Mouse (Mus musculus) 416B (cell line): ENCODE results near the gene Nfatc2ip.
A peak's percentile ranks its signal among the peaks of the same experiment; 100 is the strongest.

ENCODE experiments used
- DNase-seq: peaks from one replicate; pipeline ENCODE4 v3.0.0; 2011; ENCODE audit warnings: low read depth

Gene Nfatc2ip

GRCm38 (mm10) chr7:126355847-126356597, 40.5 kb downstream of the Nfatc2ip start:
- DNase-seq = no peak

GRCm38 (mm10) chr7:126354738-126355614, 41.6 kb downstream of the Nfatc2ip start:
- DNase-seq = no peak

- no peak for DNase-seq
Observed at GRCm38 (mm10) chr7:126353994-126354365, 42.6 kb downstream of the Nfatc2ip start.

- DNase-seq = no peak
Observed at GRCm38 (mm10) chr7:126353251-126353993, 43.1 kb downstream of the Nfatc2ip start.

- no peak for DNase-seq
Observed at GRCm38 (mm10) chr7:126351419-126351951, 45.1 kb downstream of the Nfatc2ip start.

GRCm38 (mm10) chr7:126350748-126351418, 45.7 kb downstream of the Nfatc2ip start:
- DNase-seq = no peak

DNA sequence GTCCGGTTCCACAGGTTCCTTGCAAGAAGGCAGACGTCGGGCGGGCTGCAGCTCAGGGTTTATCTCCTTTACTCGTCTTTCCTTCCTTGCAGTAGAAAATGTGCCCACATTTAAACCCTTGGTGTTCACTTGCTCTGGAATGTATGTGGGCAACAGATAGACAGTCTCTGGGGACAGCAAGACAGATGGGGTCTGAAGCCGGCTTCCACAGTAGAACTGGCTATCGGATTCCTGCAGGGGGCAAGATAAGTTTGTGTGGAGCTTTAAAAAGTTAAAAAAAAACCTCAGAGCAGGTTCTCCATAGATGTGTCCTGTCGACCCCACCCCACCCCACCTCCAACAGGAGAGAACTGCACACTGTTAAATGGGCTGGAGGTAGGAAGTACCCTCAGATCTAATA, 48.2 kb downstream of the Nfatc2ip start:
- no peak for DNase-seq

DNA sequence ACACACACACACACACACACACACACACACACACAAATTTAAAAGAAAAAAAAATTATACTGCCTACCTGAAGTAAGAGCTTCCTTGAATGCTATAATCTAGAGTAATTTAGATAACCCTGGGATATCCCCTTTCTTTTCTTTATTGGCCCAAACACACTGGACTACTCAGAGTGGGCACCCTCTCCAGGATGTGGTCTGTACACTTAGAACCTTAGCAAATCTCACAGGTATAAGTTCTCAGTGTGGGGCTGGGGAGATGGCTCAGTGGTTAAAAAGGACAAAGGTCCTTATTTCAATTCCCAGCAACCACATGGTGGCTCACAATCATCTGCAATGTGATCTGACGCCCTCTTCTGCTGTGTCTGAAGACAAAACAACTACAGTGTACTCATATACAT, 49.4 kb downstream of the Nfatc2ip start:
- DNase-seq = no peak

DNA sequence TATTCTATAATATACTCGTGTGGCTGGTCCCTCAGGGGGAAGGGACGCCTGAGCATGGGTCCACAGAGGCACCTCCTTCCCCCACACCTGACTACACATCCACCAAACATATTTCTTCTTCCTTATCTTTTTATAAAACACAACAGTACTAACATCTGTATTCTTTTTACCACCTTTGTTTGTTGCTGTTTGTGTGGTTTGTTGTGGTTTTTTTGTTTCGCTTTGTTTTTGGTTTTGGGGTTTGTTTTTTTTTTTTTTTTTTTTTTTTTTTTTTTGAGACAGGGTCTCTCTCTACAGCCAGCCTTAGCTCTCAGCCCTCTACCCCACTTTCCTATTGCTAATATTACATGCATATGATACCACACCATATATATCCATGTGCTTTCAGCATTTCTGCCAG, 50.6 kb downstream of the Nfatc2ip start:
- no peak for DNase-seq

GRCm38 (mm10) chr7:126345557-126345956, 51.0 kb downstream of the Nfatc2ip start:
- DNase-seq = no peak

DNA sequence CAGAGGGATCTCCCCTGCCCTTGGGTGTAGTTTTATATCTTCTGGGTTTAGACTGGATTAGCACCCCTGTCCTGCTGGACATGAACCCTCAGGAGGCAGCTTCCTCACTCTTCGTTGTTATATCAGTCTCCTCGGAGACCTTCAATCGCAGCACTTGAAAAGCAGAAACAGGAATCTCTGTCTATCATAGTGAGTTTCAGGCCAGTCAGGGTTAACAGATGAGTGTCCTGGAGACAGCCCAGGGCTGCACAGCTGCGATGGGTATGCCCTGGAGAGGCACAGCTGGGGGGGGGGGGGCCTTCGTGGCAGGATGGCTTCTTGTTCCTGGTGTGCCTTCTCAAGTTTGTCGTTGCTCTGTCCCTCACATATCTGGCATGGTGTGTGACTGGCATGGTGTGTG, 55.6 kb downstream of the Nfatc2ip start:
- no peak for DNase-seq

DNA sequence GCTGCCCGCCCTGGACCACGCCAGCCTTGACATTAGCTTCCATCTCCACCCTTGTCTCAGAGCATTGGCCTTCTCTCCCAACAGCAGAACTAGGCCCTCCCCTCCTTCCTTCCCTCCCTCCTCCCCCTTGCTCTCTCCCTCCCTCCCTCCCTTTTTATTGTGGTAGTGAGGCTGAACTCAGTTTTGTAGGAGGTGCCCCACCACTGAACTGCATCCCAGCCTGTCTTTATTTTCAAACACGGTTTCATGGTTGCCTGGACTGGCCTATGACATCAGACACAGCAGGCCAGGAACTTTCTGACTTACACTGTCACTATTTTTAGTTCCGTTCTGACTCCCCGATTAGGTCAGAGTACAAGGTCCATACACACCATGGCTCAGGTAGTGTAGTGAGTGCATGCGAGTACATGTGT, 56.3 kb downstream of the Nfatc2ip start:
- peak; percentile 60 for DNase-seq

- no peak for DNase-seq
Observed at GRCm38 (mm10) chr7:126339521-126339971, 57.0 kb downstream of the Nfatc2ip start.

DNA sequence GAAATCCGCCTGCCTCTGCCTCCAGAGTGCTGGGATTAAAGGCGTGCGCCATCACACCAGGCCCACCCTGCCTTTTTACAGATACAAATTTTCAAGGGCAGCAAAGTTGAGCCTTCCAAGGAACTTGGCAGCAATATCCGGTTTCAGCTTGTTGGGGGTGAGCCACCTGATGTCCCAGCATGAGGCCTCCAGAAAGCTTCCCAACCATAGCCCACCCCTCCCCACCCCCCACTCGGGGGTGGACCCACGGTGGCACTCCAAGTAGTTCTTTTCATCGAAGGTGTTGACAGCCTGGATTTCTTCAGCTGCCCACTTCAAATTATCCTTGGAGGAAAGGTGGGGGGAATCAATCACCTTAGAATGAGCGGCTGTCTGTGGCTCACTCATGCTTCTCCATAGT, 57.6 kb downstream of the Nfatc2ip start:
- no peak for DNase-seq

GRCm38 (mm10) chr7:126335556-126335955, 61.0 kb downstream of the Nfatc2ip start:
- DNase-seq = no peak
